Mouse (Mus musculus): ENCODE data around the gene Olfr116. TPM values are rescaled to one million over a fixed set of nuclear protein-coding genes. Genes with fewer than 3 reads are reported as not detected.

Gene Olfr116
- total RNA-seq (2022) = not detected

DNA sequence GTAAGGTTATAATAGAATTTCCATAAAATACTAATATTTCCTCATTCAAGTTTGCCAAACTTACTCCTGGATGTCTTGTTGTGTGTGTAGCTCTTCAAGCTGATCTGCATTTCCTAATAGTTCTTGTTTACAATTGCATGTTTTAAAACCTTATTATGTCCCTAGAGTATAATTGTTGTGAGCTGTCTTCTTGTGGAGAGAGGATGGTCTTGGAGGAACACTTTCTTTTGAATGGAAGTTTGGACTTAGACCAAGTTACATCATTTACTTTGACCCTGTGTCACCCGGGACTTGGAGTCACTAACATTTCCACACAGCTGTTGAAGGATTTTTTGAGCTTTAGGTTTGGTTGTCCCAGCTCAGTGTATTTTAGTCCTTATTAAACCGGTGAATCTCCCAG is at the start of gene Olfr116, which contains the start of gene Olfr115:
Gene Olfr116 (minus strand): TSS at position 191 of the 400 bp plus-strand sequence.
Gene Olfr115 (minus strand): TSS at position 101 of the 400 bp plus-strand sequence.
- no peak for DNase-seq

GRCm38 (mm10) chr17:37666688-37667087 is 39.7 kb upstream of the Olfr116 start, which contains the start of gene Olfr118:
Gene Olfr118 (plus strand): TSS chr17:37666988.
- no peak for DNase-seq

- no peak for DNase-seq
Measured at GRCm38 (mm10) chr17:37663682-37664081, 36.7 kb upstream of the Olfr116 start, which contains the start of gene Olfr117. Gene Olfr117 (minus strand): TSS chr17:37663782.

- no peak for DNase-seq
Measured at GRCm38 (mm10) chr17:37592643-37593042, 34.4 kb downstream of the Olfr116 start, which contains the start of gene Olfr114. Gene Olfr114 (minus strand): TSS chr17:37592743.

- DNase-seq = no peak
Measured at GRCm38 (mm10) chr17:37577563-37577962, 49.4 kb downstream of the Olfr116 start, which contains the start of gene Olfr113. Gene Olfr113 (minus strand): TSS chr17:37577663.

Other genes starting within 250 kb of the Olfr116 start
- not detected for gene Olfr105-ps, start 248.2 kb downstream of the Olfr116 start, total RNA-seq (2022)
- gene Olfr106-ps, start 236.8 kb downstream of the Olfr116 start, total RNA-seq (2022) = not detected
- not detected for gene Olfr107, start 228.0 kb downstream of the Olfr116 start, total RNA-seq (2022)
- not detected for gene Olfr108, start 181.7 kb downstream of the Olfr116 start, total RNA-seq (2022)
- gene Olfr109, start 168.3 kb downstream of the Olfr116 start, total RNA-seq (2022) = not detected
- gene H2-M2, start 143.6 kb downstream of the Olfr116 start, total RNA-seq (2022) = 1 to 10 TPM; 1.6 to 7.5 (median 3.9) TPM
- gene Olfr110, start 134.7 kb downstream of the Olfr116 start, total RNA-seq (2022) = under 1 TPM in 1 of 4 experiments, not detected in 3; 0.30 TPM
- 1 to 10 TPM in 1 of 4 experiments, under 1 TPM in 3; 0.21 to 1.4 (median 0.56) TPM for gene Olfr111, start 119.2 kb downstream of the Olfr116 start, total RNA-seq (2022)
- gene Olfr112, start 57.7 kb downstream of the Olfr116 start, total RNA-seq (2022) = not detected
- not detected for gene Olfr113, start 49.5 kb downstream of the Olfr116 start, total RNA-seq (2022)
- not detected for gene Olfr114, start 34.5 kb downstream of the Olfr116 start, total RNA-seq (2022)
- not detected for gene Olfr115, start 90 bp downstream of the Olfr116 start, total RNA-seq (2022)
- gene Olfr117, start 36.6 kb upstream of the Olfr116 start, total RNA-seq (2022) = not detected
- gene Olfr118, start 39.8 kb upstream of the Olfr116 start, total RNA-seq (2022) = not detected
- not detected for gene Olfr119, start 69.4 kb upstream of the Olfr116 start, total RNA-seq (2022)
- not detected for gene Olfr120, start 94.6 kb upstream of the Olfr116 start, total RNA-seq (2022)
- not detected for gene Olfr121, start 121.7 kb upstream of the Olfr116 start, total RNA-seq (2022)
- not detected for gene Olfr122, start 141.4 kb upstream of the Olfr116 start, total RNA-seq (2022)
- not detected for gene Olfr123, start 166.3 kb upstream of the Olfr116 start, total RNA-seq (2022)
- not detected for gene Olfr124, start 172.7 kb upstream of the Olfr116 start, total RNA-seq (2022)
- gene Olfr125, start 205.8 kb upstream of the Olfr116 start, total RNA-seq (2022) = not detected
- not detected for gene Olfr126, start 220.3 kb upstream of the Olfr116 start, total RNA-seq (2022)

All from adrenal gland, adult 8-10 months (tissue).